Mouse (Mus musculus) kidney, adult 11 months (tissue): Measurements from ENCODE around the gene Olfr764-ps1.
"Not testable (repeated sequence)": the region's sequence is repeated elsewhere in the genome, so short reads cannot be mapped to it uniquely, and the experiment has no call there.

Experiments used
- DNase-seq: peaks from one replicate; pipeline ENCODE4 v3.0.0; 2022

Gene Olfr764-ps1

GRCm38 (mm10) chr10:129039796-129040195 lies at the start of gene Olfr764-ps1:
Olfr764-ps1 (minus strand) TSS chr10:129039896.
- DNase-seq, result no peak

- DNase-seq, result not testable (repeated sequence)
Observed at GRCm38 (mm10) chr10:129082810-129083209, 43.1 kb upstream of the Olfr764-ps1 start, which contains the start of gene Olfr767. Olfr767 (minus strand) TSS chr10:129082910.

- no peak for DNase-seq
Observed at GRCm38 (mm10) chr10:129068877-129069276, 29.2 kb upstream of the Olfr764-ps1 start, which contains the start of gene Olfr766-ps1. Olfr766-ps1 (minus strand) TSS chr10:129068977.

GRCm38 (mm10) chr10:129049898-129050297 lies 10.2 kb upstream of the Olfr764-ps1 start, which contains the start of gene Olfr765:
Olfr765 (minus strand) TSS chr10:129049998.
- not testable (repeated sequence) for DNase-seq

- DNase-seq, result no peak
Observed at GRCm38 (mm10) chr10:129028343-129028742, 11.4 kb downstream of the Olfr764-ps1 start.

GRCm38 (mm10) chr10:129026018-129026662 lies 13.6 kb downstream of the Olfr764-ps1 start:
- DNase-seq, result no peak

GRCm38 (mm10) chr10:129023319-129023718 lies 16.4 kb downstream of the Olfr764-ps1 start:
- no peak for DNase-seq

- DNase-seq, result no peak
Observed at GRCm38 (mm10) chr10:129014477-129014876, 25.2 kb downstream of the Olfr764-ps1 start.

GRCm38 (mm10) chr10:129011511-129011910 lies 28.2 kb downstream of the Olfr764-ps1 start:
- DNase-seq, result not testable (repeated sequence)

GRCm38 (mm10) chr10:129010288-129010841 lies 29.3 kb downstream of the Olfr764-ps1 start, which contains the start of gene Olfr763:
Olfr763 (plus strand) TSS chr10:129010791.
- DNase-seq, result no peak

- DNase-seq, result no peak
Observed at GRCm38 (mm10) chr10:129004032-129004920, 35.4 kb downstream of the Olfr764-ps1 start.

GRCm38 (mm10) chr10:128996523-128997040 lies 43.1 kb downstream of the Olfr764-ps1 start:
- no peak for DNase-seq

GRCm38 (mm10) chr10:128995796-128996195 lies 43.9 kb downstream of the Olfr764-ps1 start:
- DNase-seq, result no peak

- DNase-seq, result no peak
Observed at GRCm38 (mm10) chr10:128990994-128991393, 48.7 kb downstream of the Olfr764-ps1 start.

GRCm38 (mm10) chr10:128990129-128990850 lies 49.4 kb downstream of the Olfr764-ps1 start:
- not testable (repeated sequence) for DNase-seq

- DNase-seq, result not testable (repeated sequence)
Observed at GRCm38 (mm10) chr10:128989131-128989530, 50.6 kb downstream of the Olfr764-ps1 start, which contains the start of gene Olfr9. Olfr9 (plus strand) TSS chr10:128989431.
